Mouse (Mus musculus) brain, embryonic 14.5 days (tissue): Measurements from ENCODE around the gene Mylip. TPM values are rescaled to one million over a fixed set of nuclear protein-coding genes. Genes with fewer than 3 reads are reported as not detected.

Experiments used
- DNase-seq: peaks from one replicate; pipeline ENCODE4 v3.0.0-alpha.2; 2011; ENCODE audit warnings: low read depth
- CTCF ChIP-seq: fragments of 200-500 bp; IDR thresholded peaks from 2 replicates; pipeline ENCODE4 v1.5.1; 2012; ENCODE audit warnings: inconsistent platforms, mild to moderate bottlenecking, moderate library complexity, borderline replicate concordance; ENCODE audit not compliant: insufficient read depth, insufficient read length; ENCODE audit errors: extremely low read depth
- POLR2A ChIP-seq: fragments of 200-500 bp; IDR thresholded peaks from 2 replicates; pipeline ENCODE4 v1.6.1; 2012; ENCODE audit warnings: mild to moderate bottlenecking, inconsistent platforms, borderline replicate concordance; ENCODE audit not compliant: poor library complexity, insufficient read depth, insufficient read length, severe bottlenecking; ENCODE audit errors: extremely low read depth
- polyA plus RNA-seq: library from polyadenylated mRNA; depleted of rRNA; stranded (reverse); fragments of >200 nt; gene quantifications from 2 replicates; pipeline ENCODE4 v1.2.3, GENCODE M21; 2012; rRNA removed

Gene Mylip
- 5.4 and 7.8 TPM in 2 replicates for polyA plus RNA-seq

GRCm38 (mm10) chr13:45389448-45390311 lies at the start of gene Mylip:
Mylip (plus strand) TSS chr13:45389742.
- DNase-seq, result peak; percentile 98
- TF ChIP-seq POLR2A, result peak; percentile 97
- TF ChIP-seq CTCF, result peak; percentile 21; the same call in 1 of the 2 replicates

- no peak for DNase-seq
- TF ChIP-seq CTCF, result no peak
- TF ChIP-seq POLR2A, result no peak
These were observed 47.6 kb upstream of the Mylip start for GRCm38 (mm10) chr13:45341991-45342390.

DNA sequence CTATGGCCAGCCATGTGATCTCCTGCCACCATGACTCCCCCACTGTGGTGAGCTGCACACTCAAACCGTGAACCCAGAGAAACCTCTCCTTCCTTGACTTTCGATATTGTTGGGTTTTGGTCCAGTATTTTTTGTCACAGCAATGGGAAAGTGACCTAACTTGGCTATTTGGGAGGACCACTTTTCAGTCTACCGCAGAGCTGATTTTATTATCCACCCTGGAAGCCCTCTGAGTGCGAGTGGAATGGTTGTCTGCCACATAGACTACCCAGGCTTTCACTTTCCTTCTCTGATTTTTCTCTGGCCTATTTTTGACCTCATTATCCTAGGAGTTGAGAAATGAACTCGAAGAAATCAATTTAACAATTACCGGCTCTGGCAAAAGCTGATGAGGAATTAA lies 46.0 kb upstream of the Mylip start:
- no peak for DNase-seq
- no peak for TF ChIP-seq CTCF
- TF ChIP-seq POLR2A, result no peak

DNA sequence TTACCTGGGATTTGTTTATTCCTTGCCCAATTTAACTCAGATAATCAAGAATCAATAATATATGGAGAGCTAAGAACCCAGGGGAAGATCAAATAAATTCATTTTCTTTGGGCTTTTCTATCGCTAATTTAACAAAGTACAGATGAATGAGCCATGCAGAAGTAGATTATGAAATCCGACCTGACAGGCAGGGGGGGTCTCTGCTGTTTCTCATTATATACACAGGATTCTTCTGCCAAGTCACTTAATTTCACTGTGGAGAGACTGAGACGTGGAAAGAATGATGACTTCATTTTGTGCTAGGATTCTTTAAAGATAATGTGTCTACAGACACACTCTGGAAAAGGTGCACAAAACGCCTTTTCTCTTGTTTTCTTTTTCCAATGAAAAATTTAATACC lies 45.6 kb upstream of the Mylip start:
- TF ChIP-seq POLR2A, result no peak
- no peak for TF ChIP-seq CTCF
- DNase-seq, result no peak

- DNase-seq, result peak; percentile 43
- TF ChIP-seq CTCF (no peak), POLR2A (no peak)
These were observed 43.9 kb upstream of the Mylip start for GRCm38 (mm10) chr13:45345471-45346159.

- no peak for TF ChIP-seq POLR2A
- no peak for TF ChIP-seq CTCF
- no peak for DNase-seq
These were observed 38.1 kb upstream of the Mylip start for GRCm38 (mm10) chr13:45351483-45351882.

DNA sequence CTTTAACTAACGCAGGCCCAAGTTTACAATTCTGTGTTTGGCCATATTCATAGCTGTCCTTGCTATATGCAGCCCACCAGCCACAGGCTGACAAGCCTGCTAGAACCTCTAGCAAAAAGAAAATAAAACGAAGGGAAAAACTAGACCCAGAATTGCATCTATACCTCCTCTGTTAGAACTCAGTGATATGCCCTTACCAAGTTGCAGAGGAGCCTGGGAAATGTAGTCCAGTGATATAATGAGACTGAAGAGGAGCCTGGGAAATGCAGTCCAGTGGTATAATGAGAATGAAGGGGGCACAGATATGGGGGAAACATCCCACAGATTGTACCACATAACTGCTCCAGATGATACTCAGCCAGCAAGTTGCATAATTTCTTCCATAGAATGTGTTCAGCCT lies 34.7 kb upstream of the Mylip start:
- TF ChIP-seq POLR2A (no peak), CTCF (no peak)
- DNase-seq, result peak; percentile 43

DNA sequence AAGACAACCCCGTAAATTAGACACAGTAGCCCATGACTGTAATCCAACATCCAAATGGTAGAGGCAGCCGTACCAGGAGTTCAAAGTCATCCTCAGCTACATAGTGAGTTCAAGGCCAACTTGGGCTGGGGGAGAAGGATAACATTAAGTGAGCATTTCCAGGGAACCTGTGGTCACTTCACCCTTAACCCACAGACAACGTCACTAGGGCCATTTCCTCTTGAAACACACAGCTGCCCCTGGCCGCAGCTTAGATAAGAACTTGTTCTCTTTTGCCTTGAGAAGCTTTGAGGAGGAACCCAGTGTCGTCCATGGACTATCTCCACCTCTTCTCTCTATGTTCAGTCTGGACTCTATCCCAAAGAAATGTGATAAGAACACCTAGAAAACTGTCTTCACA lies 31.3 kb upstream of the Mylip start:
- TF ChIP-seq POLR2A, result no peak
- TF ChIP-seq CTCF, result no peak
- no peak for DNase-seq

DNA sequence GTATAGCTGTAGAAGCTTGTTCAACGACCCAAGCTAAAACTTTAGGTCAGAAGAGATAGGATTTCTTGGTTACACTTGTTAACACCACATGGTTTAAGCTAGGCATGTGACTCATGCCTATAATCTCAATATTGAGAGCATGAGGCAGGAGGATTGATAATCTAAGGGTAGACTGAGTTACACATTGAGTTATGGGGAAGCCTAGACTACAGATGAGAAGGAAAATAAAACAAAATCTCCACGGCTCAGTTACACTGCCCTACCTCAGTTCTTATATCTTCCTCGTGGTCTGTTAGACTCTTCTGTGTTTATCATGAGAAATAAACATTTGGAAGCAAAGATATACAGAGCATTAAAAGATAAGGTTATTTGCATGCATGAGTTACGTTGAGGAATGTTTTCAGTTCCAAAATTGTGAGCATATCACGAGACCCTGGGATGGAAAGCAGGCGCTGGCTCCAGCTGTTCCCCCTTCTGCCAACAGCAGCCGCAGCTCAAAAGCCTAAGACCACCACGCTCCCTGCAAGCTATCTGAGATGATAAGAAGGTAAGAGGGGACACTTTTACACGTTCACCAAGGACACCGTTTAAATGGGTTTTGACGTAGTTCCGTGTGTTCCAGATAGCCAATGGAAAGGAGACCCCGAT lies 30.7 kb upstream of the Mylip start:
- TF ChIP-seq CTCF, result no peak
- no peak for TF ChIP-seq POLR2A
- no peak for DNase-seq

- no peak for DNase-seq
- TF ChIP-seq POLR2A (no peak), CTCF (no peak)
These were observed 23.8 kb upstream of the Mylip start for GRCm38 (mm10) chr13:45365788-45366187.

DNA sequence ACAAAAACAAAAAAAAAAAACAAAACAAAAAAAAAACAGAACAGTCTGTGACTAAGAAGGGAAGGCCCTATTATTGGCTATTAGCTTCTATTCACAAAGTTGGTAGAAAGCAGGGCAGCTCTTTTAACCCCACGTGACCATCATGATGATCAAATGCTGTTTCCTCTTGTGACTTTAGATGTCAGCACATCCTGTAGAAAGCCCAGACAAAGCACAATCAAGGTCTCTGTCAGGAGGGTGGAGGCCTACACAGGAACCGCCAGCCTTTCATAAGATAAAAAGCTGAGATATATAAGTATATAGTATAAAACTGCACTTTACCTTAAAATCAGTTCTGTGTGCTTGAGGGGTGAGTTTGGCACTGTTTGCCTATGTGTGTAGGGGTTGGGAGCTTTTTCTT lies 17.9 kb upstream of the Mylip start:
- TF ChIP-seq CTCF (no peak), POLR2A (no peak)

More for the DNA sequence above, 17.9 kb upstream of the Mylip start:
- no peak for DNase-seq
